Mouse (Mus musculus): ENCODE results near the gene Ykt6. TPM values are rescaled to one million over a fixed set of nuclear protein-coding genes. Genes with fewer than 3 reads are reported as not detected.

The Ykt6 gene
- total RNA-seq, 4 experiments from 2014 or later = 73.5 to 98.2 (median 85.7) TPM

Other genes with a start within 250 kb of the Ykt6 start
- 100 to 1,000 TPM; 102 to 222 (median 154) TPM for gene Mrps24, start 240.0 kb upstream of the Ykt6 start, total RNA-seq (2022)
- gene Urgcp, start 193.3 kb upstream of the Ykt6 start, total RNA-seq (2022) = 10 to 100 TPM; 63.6 to 83.8 (median 65.6) TPM
- 10 to 100 TPM; 70.7 to 98.8 (median 74.0) TPM for gene Dbnl, start 167.2 kb upstream of the Ykt6 start, total RNA-seq (2022)
- not detected for gene Pgam2, start 152.0 kb upstream of the Ykt6 start, total RNA-seq (2022)
- 10 to 100 TPM in 2 of 4 experiments, 1 to 10 TPM in 2; 8.0 to 14.7 (median 11.5) TPM for gene Polm, start 117.7 kb upstream of the Ykt6 start, total RNA-seq (2022)
- 100 to 1,000 TPM; 443 to 768 (median 514) TPM for gene Aebp1, start 93.7 kb upstream of the Ykt6 start, total RNA-seq (2022)
- gene Pold2, start 77.4 kb upstream of the Ykt6 start, total RNA-seq (2022) = 10 to 100 TPM; 39.6 to 67.0 (median 51.5) TPM
- under 1 TPM in 1 of 4 experiments, not detected in 3; 0.73 TPM for gene Myl7, start 56.9 kb upstream of the Ykt6 start, total RNA-seq (2022)
- gene Gck, start 5.6 kb upstream of the Ykt6 start, total RNA-seq (2022) = 1 to 10 TPM; 2.8 to 5.4 (median 4.0) TPM
- 10 to 100 TPM; 13.2 to 25.8 (median 20.0) TPM for gene Camk2b, start 110.7 kb downstream of the Ykt6 start, total RNA-seq (2022)
- under 1 TPM in 2 of 4 experiments, not detected in 2; 0.17 to 0.30 TPM for gene A730071L15Rik, start 244.3 kb downstream of the Ykt6 start, total RNA-seq (2022)
- 10 to 100 TPM; 69.6 to 92.4 (median 82.8) TPM for gene Nudcd3, start 244.7 kb downstream of the Ykt6 start, total RNA-seq (2022)

All from adrenal gland, adult 8-10 months (tissue).